Mouse (Mus musculus) ES-Bruce4 (cell line): ENCODE measurements at regions not wholly inside any gene's neighbourhood (a gene's known extent, or its start where the extent isn't known, plus 50 kb on each side); places are given as distances from the start of the nearest gene placed in this dataset.

Experiments used
- H3K27ac ChIP-seq: 2 replicates; pipeline ENCODE4 v1.5.1; 2012; ENCODE audit warnings: low read length, inconsistent platforms; ENCODE audit not compliant: insufficient read depth
- H3K27me3 ChIP-seq: 2 replicates; pipeline ENCODE4 v1.6.1; 2012; ENCODE audit warnings: mild to moderate bottlenecking, low read length, inconsistent platforms; ENCODE audit not compliant: control insufficient read depth, poor library complexity, insufficient read depth, severe bottlenecking
- H3K36me3 ChIP-seq: 2 replicates; pipeline ENCODE4 v1.6.1; 2012; ENCODE audit warnings: inconsistent platforms, mild to moderate bottlenecking, low read length, moderate library complexity; ENCODE audit not compliant: control insufficient read depth, poor library complexity, insufficient read depth, severe bottlenecking
- H3K4me1 ChIP-seq: one replicate; pipeline ENCODE4 v1.8.1; 2011; ENCODE audit warnings: low read length; ENCODE audit not compliant: control insufficient read depth, insufficient read depth
- H3K4me3 ChIP-seq: 2 replicates; pipeline ENCODE4 v1.5.1; 2011; ENCODE audit warnings: low read depth, mild to moderate bottlenecking, low read length
- H3K9ac ChIP-seq: 2 replicates; pipeline ENCODE4 v1.6.1; 2012; ENCODE audit warnings: low read depth, mild to moderate bottlenecking, inconsistent platforms; ENCODE audit not compliant: poor library complexity, severe bottlenecking
- H3K9me3 ChIP-seq: replicated peaks from 2 replicates; pipeline ENCODE4 v1.6.1; 2012; ENCODE audit warnings: mild to moderate bottlenecking, low read length, inconsistent platforms; ENCODE audit not compliant: control insufficient read depth, poor library complexity, insufficient read depth, severe bottlenecking
- CTCF ChIP-seq: IDR thresholded peaks from one replicate; pipeline ENCODE4 v1.8.1; 2011; ENCODE audit warnings: low read depth, low read length
- EP300 ChIP-seq: IDR thresholded peaks from 2 replicates; pipeline ENCODE4 v1.6.1; 2011; ENCODE audit warnings: low read depth, low read length; ENCODE audit not compliant: insufficient read depth
- POLR2A ChIP-seq: IDR thresholded peaks from one replicate; pipeline ENCODE4 v1.8.1; 2011; ENCODE audit warnings: low read length; ENCODE audit not compliant: insufficient read depth

GRCm38 (mm10) chr9:41600778-41601177 is 439.3 kb upstream of the Ubash3b start:
- H3K27ac ChIP-seq, result no peak overlapping the region

GRCm38 (mm10) chr9:41599874-41600273 is 438.4 kb upstream of the Ubash3b start:
- TF ChIP-seq EP300 (no peak), POLR2A (no peak), CTCF (no peak)
- Histone ChIP-seq H3K36me3 (no peaks in the 10 kb centered on the region), H3K27ac (no peak overlapping the region), H3K9me3 (no peaks in the 10 kb centered on the region), H3K4me3 (no peak overlapping the region), H3K27me3 (no peaks in the 10 kb centered on the region), H3K9ac (no peak overlapping the region), H3K4me1 (no peaks in the 10 kb centered on the region)

More at GRCm38 (mm10) chr9:41600778-41601177, 439.3 kb upstream of the Ubash3b start:
- H3K27me3 ChIP-seq, result no peaks in the 10 kb centered on the region
- H3K4me3 ChIP-seq, result no peak overlapping the region
- TF ChIP-seq EP300 (no peak), POLR2A (no peak), CTCF (no peak)
- H3K4me1 ChIP-seq, result no peaks in the 10 kb centered on the region
- H3K9me3 ChIP-seq, result no peaks in the 10 kb centered on the region
- no peaks in the 10 kb centered on the region for H3K36me3 ChIP-seq
- no peak overlapping the region for H3K9ac ChIP-seq

- H3K4me1 ChIP-seq, result no peaks in the 10 kb centered on the region
- H3K36me3 ChIP-seq, result no peaks in the 10 kb centered on the region
- no peak overlapping the region for H3K4me3 ChIP-seq
- no peak overlapping the region for H3K27ac ChIP-seq
- H3K9me3 ChIP-seq, result no peaks in the 10 kb centered on the region
- H3K9ac ChIP-seq, result no peak overlapping the region
- H3K27me3 ChIP-seq, result no peaks in the 10 kb centered on the region
- TF ChIP-seq POLR2A (no peak), CTCF (no peak), EP300 (no peak)
Measured at GRCm38 (mm10) chr9:41595749-41596148, 434.3 kb upstream of the Ubash3b start.

- H3K27ac ChIP-seq, result no peak overlapping the region
- no peak for TF ChIP-seq POLR2A
- TF ChIP-seq EP300, result no peak
- TF ChIP-seq CTCF, result no peak
- no peaks in the 10 kb centered on the region for H3K9me3 ChIP-seq
- no peak overlapping the region for H3K4me3 ChIP-seq
- H3K27me3 ChIP-seq, result no peaks in the 10 kb centered on the region
- no peak overlapping the region for H3K9ac ChIP-seq
- no peaks in the 10 kb centered on the region for H3K4me1 ChIP-seq
- no peaks in the 10 kb centered on the region for H3K36me3 ChIP-seq
Measured at GRCm38 (mm10) chr9:41593998-41594397, 432.5 kb upstream of the Ubash3b start.

GRCm38 (mm10) chr9:41592900-41593690 is 431.6 kb upstream of the Ubash3b start:
- H3K4me1 ChIP-seq, result no peaks in the 10 kb centered on the region
- no peak overlapping the region for H3K27ac ChIP-seq
- no peak for TF ChIP-seq EP300
- TF ChIP-seq CTCF, result no peak
- no peak for TF ChIP-seq POLR2A

GRCm38 (mm10) chr9:41592101-41592500 is 430.6 kb upstream of the Ubash3b start:
- Histone ChIP-seq H3K27me3 (no peaks in the 10 kb centered on the region), H3K27ac (no peak overlapping the region), H3K9me3 (no peaks in the 10 kb centered on the region), H3K36me3 (no peaks in the 10 kb centered on the region), H3K4me1 (no peaks in the 10 kb centered on the region), H3K9ac (no peak overlapping the region), H3K4me3 (no peak overlapping the region)
- no peak for TF ChIP-seq CTCF
- no peak for TF ChIP-seq EP300
- TF ChIP-seq POLR2A, result no peak

More at GRCm38 (mm10) chr9:41592900-41593690, 431.6 kb upstream of the Ubash3b start:
- Histone ChIP-seq H3K4me3 (no peak overlapping the region), H3K36me3 (no peaks in the 10 kb centered on the region), H3K9me3 (no peaks in the 10 kb centered on the region), H3K9ac (no peak overlapping the region), H3K27me3 (no peaks in the 10 kb centered on the region)
